Mouse (Mus musculus) c-Kit-positive CD71-negative TER-119-negative erythroid progenitor cells, embryonic 14.5 days (primary cell): ENCODE measurements at regions not wholly inside any gene's neighbourhood (a gene's known extent, or its start where the extent isn't known, plus 50 kb on each side); places are given as distances from the start of the nearest gene placed in this dataset.

ENCODE experiments used
- DNase-seq: peaks from one replicate; pipeline ENCODE4 v3.0.0-alpha.2; 2013; ENCODE audit warnings: low read depth

GRCm38 (mm10) chr8:87116190-87116765 is 231.2 kb upstream of the N4bp1 start:
- no peak for DNase-seq

- DNase-seq: no peak
Measured at GRCm38 (mm10) chr8:87112355-87112754, 227.3 kb upstream of the N4bp1 start.

- DNase-seq: no peak
Measured at GRCm38 (mm10) chr8:87105106-87105505, 220.0 kb upstream of the N4bp1 start.

- no peak for DNase-seq
Measured at GRCm38 (mm10) chr8:87095211-87095610, 210.2 kb upstream of the N4bp1 start.

GRCm38 (mm10) chr8:87094685-87095084 is 209.6 kb upstream of the N4bp1 start:
- DNase-seq: no peak

GRCm38 (mm10) chr8:87093716-87094115 is 208.7 kb upstream of the N4bp1 start:
- no peak for DNase-seq

- no peak for DNase-seq
Measured at GRCm38 (mm10) chr8:87093081-87093480, 208.0 kb upstream of the N4bp1 start.

- DNase-seq: peak; percentile 9
Measured at GRCm38 (mm10) chr8:87087451-87088095, 202.5 kb upstream of the N4bp1 start.

- DNase-seq: no peak
Measured at GRCm38 (mm10) chr8:87078260-87078659, 193.2 kb upstream of the N4bp1 start.

GRCm38 (mm10) chr8:87075921-87076320 is 190.9 kb upstream of the N4bp1 start:
- no peak for DNase-seq

- DNase-seq: no peak
Measured at GRCm38 (mm10) chr8:87071224-87071623, 186.2 kb upstream of the N4bp1 start.

DNA sequence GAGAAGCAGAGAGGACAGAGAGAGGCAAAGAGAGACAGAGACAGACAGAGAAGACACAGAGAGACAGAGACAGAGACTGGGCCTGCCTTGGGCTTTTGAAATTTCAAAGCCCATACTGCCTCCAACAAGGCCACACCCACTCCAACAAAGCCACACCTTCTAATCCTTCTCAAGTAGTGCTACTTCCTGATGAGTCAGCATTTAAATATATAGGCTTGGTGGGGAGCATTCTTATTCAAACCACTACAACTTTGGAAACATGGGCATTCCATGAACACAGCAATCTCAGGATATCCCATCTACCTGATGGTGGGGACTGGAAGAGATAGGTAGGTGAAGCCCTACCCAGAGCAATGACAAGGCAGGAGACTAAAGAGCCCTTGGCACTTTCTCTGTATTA is 182.0 kb upstream of the N4bp1 start:
- DNase-seq: no peak

DNA sequence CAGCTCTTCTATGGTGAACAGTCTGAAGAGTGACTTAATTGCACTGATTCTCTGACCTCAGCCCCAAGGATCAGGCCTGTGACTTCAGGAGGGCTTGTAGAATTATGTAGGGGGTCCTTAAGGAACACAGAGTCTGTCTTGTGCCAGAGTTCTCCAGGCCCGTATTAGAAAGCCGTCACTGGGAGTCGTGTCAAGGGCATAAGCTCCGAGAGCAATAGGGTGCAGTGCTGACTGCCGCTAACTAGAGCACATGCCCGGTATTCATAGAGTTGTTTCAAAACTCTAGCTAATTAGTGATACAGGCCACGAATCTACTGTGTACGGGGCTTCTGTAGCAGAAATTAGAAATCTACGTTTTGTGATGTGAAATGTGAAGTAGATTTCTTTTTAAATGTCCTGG is 179.7 kb upstream of the N4bp1 start:
- no peak for DNase-seq

DNA sequence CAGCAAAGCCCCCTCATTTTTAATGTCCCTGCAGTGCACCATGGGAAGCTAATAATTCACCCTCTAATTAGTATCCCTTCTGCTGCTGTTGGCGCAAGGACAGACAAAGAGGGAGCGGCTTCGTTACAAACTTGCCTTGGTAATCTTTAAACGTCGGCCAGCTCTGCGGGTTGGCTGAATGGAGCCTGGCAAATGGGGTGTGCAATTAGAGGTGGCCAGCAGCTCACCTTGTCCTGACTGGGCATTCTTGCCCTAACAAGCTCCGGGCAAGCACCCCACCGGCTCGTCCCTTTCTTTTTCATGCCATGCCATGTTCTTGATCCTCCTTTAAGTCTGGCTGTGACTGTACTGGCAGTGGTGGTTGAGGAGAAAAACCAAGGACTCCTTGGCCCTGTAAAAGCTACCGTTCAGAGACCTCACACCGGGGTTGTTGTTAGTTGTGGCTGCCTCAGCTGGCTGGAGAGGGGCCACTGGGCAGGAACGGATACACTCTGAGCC is 179.2 kb upstream of the N4bp1 start:
- no peak for DNase-seq

DNA sequence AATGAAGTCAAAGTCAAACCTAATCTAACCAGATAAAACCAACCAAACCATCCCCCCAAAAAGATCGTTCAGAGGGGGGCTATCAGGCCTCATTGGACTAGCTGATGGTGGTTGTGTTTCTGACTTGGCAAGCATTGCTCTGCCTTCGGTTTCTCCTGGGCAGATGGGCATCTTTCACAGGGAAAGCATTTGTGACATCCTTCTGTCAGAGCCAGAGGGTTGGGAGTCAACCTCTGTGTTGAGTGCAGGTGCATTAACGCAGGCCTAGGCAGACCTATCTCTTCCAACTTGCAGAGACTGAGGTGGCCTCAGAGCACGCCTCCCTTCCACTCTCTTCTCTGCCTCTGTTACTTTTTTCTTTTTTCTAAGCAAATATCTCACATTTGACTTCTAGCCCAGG is 178.5 kb upstream of the N4bp1 start:
- DNase-seq: no peak

DNA sequence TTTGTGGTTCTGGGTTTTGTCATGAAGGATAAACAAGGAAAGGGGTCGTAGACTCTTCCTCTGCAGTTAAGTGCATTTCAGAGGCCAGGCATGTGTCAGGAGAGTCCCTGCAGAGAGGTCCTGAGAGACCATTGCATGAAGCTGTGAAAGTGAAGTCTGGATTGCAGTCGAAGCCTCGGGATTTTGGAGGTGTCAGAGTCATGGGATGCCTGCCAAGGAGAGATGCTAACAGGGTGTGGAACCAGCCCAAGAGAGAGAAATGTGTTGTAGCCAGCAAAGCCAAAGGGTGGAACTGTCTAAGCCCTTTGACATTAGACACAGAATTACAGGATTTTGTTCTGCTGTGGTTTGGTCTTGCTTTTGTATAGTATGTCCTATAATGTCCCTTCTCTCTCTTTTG is 164.7 kb upstream of the N4bp1 start:
- no peak for DNase-seq

- DNase-seq: no peak
Measured at GRCm38 (mm10) chr8:87049196-87049595, 164.1 kb upstream of the N4bp1 start.

- DNase-seq: no peak
Measured at GRCm38 (mm10) chr8:87046590-87046989, 161.5 kb upstream of the N4bp1 start.

GRCm38 (mm10) chr8:87043016-87043415 is 158.0 kb upstream of the N4bp1 start:
- DNase-seq: no peak

- no peak for DNase-seq
Measured at GRCm38 (mm10) chr8:87037620-87038380, 152.7 kb upstream of the N4bp1 start.

DNA sequence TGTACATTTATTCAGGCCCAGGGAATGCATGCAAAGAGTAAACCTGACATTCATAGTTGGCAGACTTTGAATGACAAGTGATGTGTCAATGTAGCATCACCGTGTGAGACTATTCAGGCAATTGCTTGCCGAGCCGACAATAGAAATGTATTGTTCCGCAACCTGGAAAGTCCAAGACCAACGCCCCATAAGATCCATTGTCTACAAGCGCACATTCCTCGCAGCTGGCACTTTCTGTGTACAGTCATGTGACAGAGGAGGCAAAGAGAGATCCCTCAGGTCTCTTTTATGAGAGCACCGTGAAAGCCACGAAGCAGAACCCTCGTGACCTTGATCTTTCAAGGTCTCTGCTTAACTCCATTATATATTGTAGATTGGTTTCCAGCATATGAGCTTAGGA is 150.9 kb upstream of the N4bp1 start:
- no peak for DNase-seq

DNA sequence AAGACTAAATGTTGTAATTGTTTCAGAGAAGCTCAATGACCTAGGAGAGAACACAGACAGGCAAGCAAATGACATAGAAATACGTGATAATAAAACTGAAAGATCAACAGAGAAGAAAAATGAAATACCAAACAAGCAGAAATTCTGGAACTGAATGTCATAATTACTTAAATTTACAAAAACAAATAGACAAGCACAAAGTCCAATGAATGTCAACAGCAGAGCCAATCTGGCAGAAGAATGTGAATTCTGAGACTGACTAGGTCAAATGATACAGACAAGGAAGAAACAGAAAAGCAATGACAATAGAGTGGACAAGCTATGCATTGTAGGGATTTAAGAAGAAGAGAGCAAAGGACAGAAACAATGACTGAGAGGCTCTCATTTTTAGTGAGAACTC is 143.1 kb upstream of the N4bp1 start:
- no peak for DNase-seq

DNA sequence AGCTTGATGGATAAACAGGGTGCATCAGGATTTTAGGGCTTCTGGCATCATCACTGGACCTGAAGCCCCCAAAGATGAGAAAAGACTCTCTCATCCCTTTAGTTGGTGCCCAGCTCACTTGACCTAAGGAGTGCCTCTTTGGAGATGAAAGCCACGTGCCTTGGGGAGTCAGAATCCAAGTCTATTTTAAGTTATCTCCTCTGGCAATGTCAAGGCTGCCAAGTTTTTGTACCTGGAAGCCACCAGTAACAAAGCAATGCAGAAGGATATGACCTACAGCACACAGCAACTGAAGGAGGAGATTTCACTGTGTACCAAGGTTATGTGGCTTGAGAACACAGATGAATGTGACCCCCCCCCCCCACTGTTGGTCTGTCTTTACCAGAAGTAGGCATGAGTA is 140.9 kb upstream of the N4bp1 start:
- no peak for DNase-seq
